Mouse (Mus musculus): ENCODE data around the gene Adcyap1r1. TPM values are rescaled to one million over a fixed set of nuclear protein-coding genes. Genes with fewer than 3 reads are reported as not detected.

The Adcyap1r1 gene
- total RNA-seq, 1 experiment from 2014 or later, result not detected

GRCm38 (mm10) chr6:55443927-55444688 lies 7.7 kb upstream of the Adcyap1r1 start:
- no peak for ATAC-seq (replicated peaks in 1 of 2; ENCODE audit: insufficient read depth in 1 of 2, low FRiP score in 2 of 2, low TSS enrichment in 1 of 2, low read depth in 1 of 2, poor library complexity in 2 of 2, severe bottlenecking in 2 of 2)

- no peak for ATAC-seq (replicated peaks in 1 of 2; ENCODE audit: insufficient read depth in 1 of 2, low FRiP score in 2 of 2, low TSS enrichment in 1 of 2, low read depth in 1 of 2, poor library complexity in 2 of 2, severe bottlenecking in 2 of 2)
These were observed 7.1 kb upstream of the Adcyap1r1 start for GRCm38 (mm10) chr6:55444721-55445120.

- no peak for ATAC-seq (replicated peaks in 1 of 2; ENCODE audit: insufficient read depth in 1 of 2, low FRiP score in 2 of 2, low TSS enrichment in 1 of 2, low read depth in 1 of 2, poor library complexity in 2 of 2, severe bottlenecking in 2 of 2)
These were observed 3.6 kb upstream of the Adcyap1r1 start for GRCm38 (mm10) chr6:55448199-55448598.

DNA sequence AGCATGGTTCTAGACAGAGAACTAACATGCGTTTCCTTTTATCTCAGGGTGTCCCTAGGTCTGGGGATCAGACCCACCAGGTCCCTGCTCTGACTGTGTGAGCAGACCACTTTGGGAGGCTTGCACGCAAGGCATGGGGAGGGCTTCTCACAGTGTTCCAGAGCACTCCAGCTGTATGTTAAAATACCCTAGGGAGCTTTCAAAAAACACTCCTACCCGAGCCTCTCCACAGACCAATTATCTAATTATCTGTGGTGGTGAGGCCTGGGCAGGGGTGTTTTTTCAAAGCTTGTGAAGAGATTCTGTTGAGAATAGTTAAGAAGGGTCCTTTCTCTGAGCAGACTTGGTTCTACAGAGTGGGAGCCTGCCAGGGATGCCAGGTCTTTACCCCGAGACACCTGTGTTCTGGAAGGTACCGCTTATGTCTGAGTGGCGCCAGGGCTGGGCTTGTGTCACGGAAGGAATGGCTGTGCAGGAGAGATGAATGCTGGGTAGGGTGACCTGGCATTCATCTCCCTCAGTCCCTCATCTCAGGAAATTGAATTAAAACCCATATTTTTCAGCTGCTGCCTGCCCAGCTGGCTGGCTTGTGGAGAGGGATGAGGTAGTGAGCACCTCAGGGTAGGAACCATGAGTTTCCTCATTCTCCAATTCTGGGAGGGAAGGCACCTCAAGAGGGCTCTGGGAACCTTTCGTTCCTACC lies 2.7 kb upstream of the Adcyap1r1 start:
- ATAC-seq (replicated peaks in 1 of 2; ENCODE audit: insufficient read depth in 1 of 2, low FRiP score in 2 of 2, low TSS enrichment in 1 of 2, low read depth in 1 of 2, poor library complexity in 2 of 2, severe bottlenecking in 2 of 2), result no peak

- 0 out of 4 replicates have a peak, but pooled peaks have one; percentile 12 to 13 for ATAC-seq (replicated peaks in 1 of 2; ENCODE audit: insufficient read depth in 1 of 2, low FRiP score in 2 of 2, low TSS enrichment in 1 of 2, low read depth in 1 of 2, poor library complexity in 2 of 2, severe bottlenecking in 2 of 2)
These were observed 603 bp downstream of the Adcyap1r1 start for GRCm38 (mm10) chr6:55452381-55452780.

DNA sequence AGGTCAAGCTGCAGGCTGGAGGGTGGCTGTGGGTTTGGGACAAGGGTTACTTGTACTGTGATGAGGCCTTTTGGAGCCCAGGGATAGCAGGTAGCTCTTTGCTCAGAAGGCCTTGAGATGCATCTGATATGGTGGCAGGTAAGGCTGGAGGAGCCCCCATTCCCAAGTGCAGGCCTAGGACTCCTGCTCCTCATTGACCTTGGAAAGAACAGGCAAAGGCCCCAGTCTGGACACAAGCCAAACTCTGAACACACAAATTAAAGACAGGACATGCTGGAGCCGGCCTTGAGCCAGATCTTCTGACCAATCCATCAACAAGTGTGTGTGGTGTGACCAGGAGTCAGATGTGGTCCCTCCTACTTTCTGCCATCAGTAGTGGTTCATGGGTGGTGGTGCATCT lies 1.8 kb downstream of the Adcyap1r1 start:
- ATAC-seq (replicated peaks in 1 of 2; ENCODE audit: insufficient read depth in 1 of 2, low FRiP score in 2 of 2, low TSS enrichment in 1 of 2, low read depth in 1 of 2, poor library complexity in 2 of 2, severe bottlenecking in 2 of 2), result no peak

DNA sequence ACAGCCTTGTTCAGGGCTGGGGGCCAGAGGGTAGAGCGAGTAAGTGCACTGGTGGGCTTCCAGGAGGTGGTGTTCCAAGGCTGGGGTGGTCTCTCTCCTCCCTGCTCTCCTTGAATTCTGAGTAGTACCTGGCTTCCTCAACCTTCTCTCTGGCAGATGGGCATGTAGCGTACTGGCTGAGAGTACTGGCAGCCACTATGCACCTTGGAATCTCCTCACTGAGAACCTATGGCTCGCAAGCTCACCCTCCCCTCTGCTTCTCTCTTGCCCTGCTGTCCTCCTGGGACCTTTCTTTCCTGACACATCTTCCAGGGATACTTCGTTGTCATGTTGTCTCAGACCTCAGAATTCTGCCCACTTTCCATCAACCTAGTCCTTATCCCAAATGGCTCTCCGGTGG lies 3.9 kb downstream of the Adcyap1r1 start:
- ATAC-seq (replicated peaks in 1 of 2; ENCODE audit: insufficient read depth in 1 of 2, low FRiP score in 2 of 2, low TSS enrichment in 1 of 2, low read depth in 1 of 2, poor library complexity in 2 of 2, severe bottlenecking in 2 of 2), result no peak

DNA sequence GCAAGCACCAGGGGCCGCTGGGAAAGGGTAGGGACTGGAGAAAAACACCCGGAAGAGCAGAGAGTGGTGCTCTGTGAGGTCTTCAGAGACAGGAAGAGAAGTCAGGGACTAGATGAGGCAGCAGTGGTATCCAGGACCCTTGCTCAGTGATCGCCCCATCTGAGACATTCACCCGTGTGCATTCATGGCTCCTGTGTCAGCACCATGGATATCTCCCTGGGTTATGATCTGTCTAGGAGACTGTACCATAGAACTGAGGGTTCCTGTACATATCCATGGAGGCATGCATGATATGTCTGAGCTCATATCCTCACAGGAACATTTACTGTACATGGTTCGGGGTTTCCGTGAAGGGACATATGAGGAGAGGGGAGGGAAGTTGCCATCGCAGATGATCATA lies 5.9 kb downstream of the Adcyap1r1 start:
- ATAC-seq (replicated peaks in 1 of 2; ENCODE audit: insufficient read depth in 1 of 2, low FRiP score in 2 of 2, low TSS enrichment in 1 of 2, low read depth in 1 of 2, poor library complexity in 2 of 2, severe bottlenecking in 2 of 2), result no peak

DNA sequence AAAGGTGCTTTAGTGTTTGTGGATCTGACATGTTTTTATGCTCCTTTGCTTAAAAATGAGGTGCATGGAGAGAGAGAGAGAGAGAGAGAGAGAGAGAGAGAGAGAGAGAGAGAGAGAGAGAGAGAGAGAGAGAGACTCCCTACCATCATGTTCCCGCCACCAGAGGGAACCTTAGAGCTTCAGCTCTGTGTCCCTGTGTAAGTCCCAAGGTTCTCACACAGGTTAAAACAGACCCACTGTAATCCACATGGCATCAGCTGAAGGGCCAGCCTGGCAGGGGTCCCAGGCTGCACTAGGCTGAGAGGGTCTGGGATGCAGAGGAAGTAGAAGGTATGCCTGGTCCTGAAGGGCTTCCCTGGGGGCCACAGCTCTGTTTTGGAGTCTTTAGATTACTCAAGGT lies 6.4 kb downstream of the Adcyap1r1 start:
- ATAC-seq (replicated peaks in 1 of 2; ENCODE audit: insufficient read depth in 1 of 2, low FRiP score in 2 of 2, low TSS enrichment in 1 of 2, low read depth in 1 of 2, poor library complexity in 2 of 2, severe bottlenecking in 2 of 2), result no peak

- no peak for ATAC-seq (replicated peaks in 1 of 2; ENCODE audit: insufficient read depth in 1 of 2, low FRiP score in 2 of 2, low TSS enrichment in 1 of 2, low read depth in 1 of 2, poor library complexity in 2 of 2, severe bottlenecking in 2 of 2)
These were observed 8.0 kb downstream of the Adcyap1r1 start for GRCm38 (mm10) chr6:55459545-55460397.

DNA sequence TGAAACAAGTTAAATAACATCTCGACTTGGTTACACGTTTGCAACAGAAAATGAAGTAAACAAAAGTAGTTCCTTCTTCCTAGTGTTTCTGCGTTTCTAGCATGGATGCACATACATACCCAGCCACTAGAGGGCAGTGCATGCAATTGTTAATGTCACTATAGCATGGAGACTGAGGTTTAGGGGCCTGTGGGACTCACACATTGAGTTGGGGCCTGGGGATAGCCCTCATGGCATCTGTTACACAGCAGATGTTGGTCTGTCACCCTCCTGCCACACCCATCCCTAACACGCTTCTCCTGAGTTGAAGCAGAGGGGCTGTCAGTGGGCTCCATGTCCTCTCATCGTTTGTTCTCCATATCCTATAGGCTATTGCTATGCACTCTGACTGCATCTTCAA lies 9.4 kb downstream of the Adcyap1r1 start:
- ATAC-seq (replicated peaks in 1 of 2; ENCODE audit: insufficient read depth in 1 of 2, low FRiP score in 2 of 2, low TSS enrichment in 1 of 2, low read depth in 1 of 2, poor library complexity in 2 of 2, severe bottlenecking in 2 of 2), result peak in 1 of 2 experiments; percentile 54; a peak in 2 of 4 replicates

- no peak for ATAC-seq (replicated peaks in 1 of 2; ENCODE audit: insufficient read depth in 1 of 2, low FRiP score in 2 of 2, low TSS enrichment in 1 of 2, low read depth in 1 of 2, poor library complexity in 2 of 2, severe bottlenecking in 2 of 2)
These were observed 9.9 kb downstream of the Adcyap1r1 start for GRCm38 (mm10) chr6:55461678-55462077.

GRCm38 (mm10) chr6:55462394-55462793 lies 10.6 kb downstream of the Adcyap1r1 start:
- ATAC-seq (replicated peaks in 1 of 2; ENCODE audit: insufficient read depth in 1 of 2, low FRiP score in 2 of 2, low TSS enrichment in 1 of 2, low read depth in 1 of 2, poor library complexity in 2 of 2, severe bottlenecking in 2 of 2), result no peak

- ATAC-seq (replicated peaks in 1 of 2; ENCODE audit: insufficient read depth in 1 of 2, low FRiP score in 2 of 2, low TSS enrichment in 1 of 2, low read depth in 1 of 2, poor library complexity in 2 of 2, severe bottlenecking in 2 of 2), result no peak
These were observed 12.2 kb downstream of the Adcyap1r1 start for GRCm38 (mm10) chr6:55463966-55464365.

GRCm38 (mm10) chr6:55465311-55465710 lies 13.5 kb downstream of the Adcyap1r1 start:
- ATAC-seq (replicated peaks in 1 of 2; ENCODE audit: insufficient read depth in 1 of 2, low FRiP score in 2 of 2, low TSS enrichment in 1 of 2, low read depth in 1 of 2, poor library complexity in 2 of 2, severe bottlenecking in 2 of 2), result 0 out of 4 replicates have a peak, but pooled peaks of 1 of the 2 experiments have one; percentile 48

DNA sequence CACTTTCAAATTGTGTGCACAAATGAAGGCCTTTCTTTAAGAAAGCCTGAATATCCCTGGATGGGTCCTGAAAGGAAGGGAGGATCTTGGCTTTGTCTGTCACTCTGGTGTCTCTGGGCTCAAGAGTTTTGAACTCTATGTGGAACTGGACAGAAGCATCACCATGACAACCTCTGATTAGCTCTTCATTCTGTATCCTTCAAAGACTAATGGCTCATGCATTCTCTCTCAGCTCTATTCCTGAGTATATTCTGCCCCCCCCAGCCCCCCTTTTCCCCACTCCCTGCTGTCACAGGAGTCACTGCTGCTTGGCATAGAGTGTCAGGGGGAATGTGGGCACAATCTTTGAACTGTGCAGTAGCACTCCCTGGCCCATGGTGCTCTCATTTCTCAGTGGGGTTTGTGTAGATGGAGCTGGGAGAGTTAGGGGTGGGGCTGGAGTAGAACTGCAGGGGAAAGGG lies 14.6 kb downstream of the Adcyap1r1 start:
- no peak for ATAC-seq (replicated peaks in 1 of 2; ENCODE audit: insufficient read depth in 1 of 2, low FRiP score in 2 of 2, low TSS enrichment in 1 of 2, low read depth in 1 of 2, poor library complexity in 2 of 2, severe bottlenecking in 2 of 2)

- ATAC-seq (replicated peaks in 1 of 2; ENCODE audit: insufficient read depth in 1 of 2, low FRiP score in 2 of 2, low TSS enrichment in 1 of 2, low read depth in 1 of 2, poor library complexity in 2 of 2, severe bottlenecking in 2 of 2), result no peak
These were observed 18.9 kb downstream of the Adcyap1r1 start for GRCm38 (mm10) chr6:55470691-55471090.

DNA sequence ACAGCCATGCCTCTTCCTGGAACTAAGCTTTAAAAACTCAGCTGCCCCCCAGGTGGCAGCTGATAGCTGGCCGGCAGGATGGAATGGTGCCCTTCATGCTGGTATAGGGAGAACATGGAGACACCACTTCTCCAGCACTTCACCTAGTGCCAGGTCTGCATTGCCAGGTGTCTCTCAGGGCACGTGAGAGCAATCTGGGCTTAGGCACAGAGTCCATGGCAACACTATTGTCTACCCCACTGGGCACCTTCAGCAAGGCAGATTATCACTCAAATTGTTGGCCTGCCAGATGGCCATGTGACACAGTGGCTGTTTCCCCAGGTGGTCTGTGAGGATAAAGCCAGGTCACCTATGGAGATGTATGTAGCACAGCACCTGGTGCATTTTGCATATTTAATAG lies 20.6 kb downstream of the Adcyap1r1 start:
- no peak for ATAC-seq (replicated peaks in 1 of 2; ENCODE audit: insufficient read depth in 1 of 2, low FRiP score in 2 of 2, low TSS enrichment in 1 of 2, low read depth in 1 of 2, poor library complexity in 2 of 2, severe bottlenecking in 2 of 2)

Measured in hematopoietic stem cell, adult 5-6 weeks (primary cell).